Mouse (Mus musculus) lung, postnatal 0 days (tissue): ENCODE results near the gene Slc25a21. TPM values are rescaled to one million over a fixed set of nuclear protein-coding genes. Genes with fewer than 3 reads are reported as not detected.

ENCODE experiments used
- ATAC-seq: fragments of 200-750 bp; cut with Nextera tagmentation; 2 replicates; pipeline ENCODE4 v1.8.0; 2017; ENCODE audit warnings: moderate library complexity
- DNase-seq: peaks from one replicate; pipeline ENCODE4 v3.0.0-alpha.2; 2016; ENCODE audit warnings: low spot score
- H3K27ac ChIP-seq: fragments of 300-500 bp; sonication (generic); 2 replicates; pipeline ENCODE4 v1.5.1; 2014; ENCODE audit warnings: antibody characterized with exemption, mild to moderate bottlenecking, low read length, mixed read lengths
- H3K27me3 ChIP-seq: fragments of 300-500 bp; sonication (generic); replicated peaks from 2 replicates; pipeline ENCODE4 v1.6.1; 2014; ENCODE audit warnings: low read length, mixed read lengths; ENCODE audit not compliant: insufficient read depth
- H3K36me3 ChIP-seq: fragments of 300-500 bp; sonication (generic); 2 replicates; pipeline ENCODE4 v1.6.1; 2014; ENCODE audit warnings: low read length, mixed read lengths; ENCODE audit not compliant: insufficient read depth
- H3K4me1 ChIP-seq: fragments of 300-500 bp; sonication (generic); 2 replicates; pipeline ENCODE4 v1.6.1; 2014; ENCODE audit warnings: antibody characterized with exemption, low read depth, low read length, mixed read lengths; ENCODE audit not compliant: insufficient read depth
- H3K4me2 ChIP-seq: fragments of 300-500 bp; sonication (generic); replicated peaks from 2 replicates; pipeline ENCODE4 v1.6.1; 2014; ENCODE audit warnings: low read depth, mild to moderate bottlenecking, low read length, moderate library complexity, mixed read lengths
- H3K4me3 ChIP-seq: fragments of 300-500 bp; sonication (generic); 2 replicates; pipeline ENCODE4 v1.5.1; 2014; ENCODE audit warnings: low read depth, low read length
- H3K9ac ChIP-seq: fragments of 300-500 bp; sonication (generic); replicated peaks from 2 replicates; pipeline ENCODE4 v1.6.1; 2014; ENCODE audit warnings: low read depth, mild to moderate bottlenecking
- H3K9me3 ChIP-seq: fragments of 300-500 bp; sonication (generic); 2 replicates; pipeline ENCODE4 v1.6.1; 2016; ENCODE audit warnings: low read length, mixed read lengths
- CTCF ChIP-seq: IDR thresholded peaks from 2 replicates; pipeline ENCODE4 v1.5.1; 2016; ENCODE audit warnings: antibody characterized with exemption, mild to moderate bottlenecking
- EP300 ChIP-seq: IDR thresholded peaks from 2 replicates; pipeline ENCODE4 v1.6.1; 2016; ENCODE audit warnings: antibody characterized with exemption, mild to moderate bottlenecking, control low read depth
- WGBS: fragments of 180-500 bp; shearing (Covaris S2); extraction: QIAGEN DNeasy Blood & Tissue Kit; methylation state at CpG from one replicate; pipeline ENCODE4 v1.1.7; 2014; 5-methylcytosine and 5-hydroxymethylcytosine counted together
- polyA plus RNA-seq: library from polyadenylated mRNA; unstranded; fragments of >200 nt; fragmentation: Nextera tagmentation; extraction: Ambion mirVana; gene quantifications from 2 replicates; pipeline ENCODE4 v1.2.1, GENCODE M21; 2015

Gene Slc25a21
- polyA plus RNA-seq, 1 experiment from 2014 or later = 0.06 TPM

GRCm38 (mm10) chr12:56699915-56700900, 497.1 kb downstream of the Slc25a21 start:
- DNase-seq (no peak), ATAC-seq (no peak)
- H3K27ac ChIP-seq = no peak overlapping the region
- H3K27me3 ChIP-seq = peaks cover 68% of the 10 kb centered on the region
- H3K36me3 ChIP-seq = no peaks in the 10 kb centered on the region
- H3K4me1 ChIP-seq = peaks cover 8% of the 10 kb centered on the region; the same call in 1 of the 2 replicates
- WGBS = 23% methylated on average over 41 of the region's 44 CpGs
- no peak overlapping the region for H3K9ac ChIP-seq
- TF ChIP-seq EP300 (no peak), CTCF (no peak)
- H3K4me3 ChIP-seq = no peak overlapping the region
- H3K9me3 ChIP-seq = no peaks in the 10 kb centered on the region
- H3K4me2 ChIP-seq = no peak overlapping the region

DNA sequence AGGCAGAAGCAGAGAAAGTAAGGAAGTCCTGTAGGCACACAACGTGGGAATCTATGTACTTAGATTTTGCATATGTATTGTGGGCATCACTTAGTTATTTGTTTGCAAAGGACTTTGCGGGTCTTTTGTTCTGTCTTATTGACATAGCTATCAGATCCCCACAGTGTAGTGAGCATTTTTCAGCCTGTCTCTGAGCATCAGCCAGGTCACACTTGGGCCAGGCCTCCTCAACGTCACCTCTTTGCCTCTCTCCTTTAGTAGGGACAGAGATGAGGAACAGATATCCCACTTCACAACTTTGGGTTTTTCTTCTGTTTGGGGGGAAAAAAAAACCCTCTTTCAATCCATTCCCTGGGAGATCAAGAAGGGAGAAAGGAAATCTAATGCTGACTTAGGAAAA, 497.9 kb downstream of the Slc25a21 start:
- ATAC-seq (no peak), DNase-seq (no peak)
- H3K9ac ChIP-seq = no peak overlapping the region
- TF ChIP-seq CTCF (no peak), EP300 (no peak)
- H3K27me3 ChIP-seq = peaks cover 76% of the 10 kb centered on the region
- H3K36me3 ChIP-seq = no peaks in the 10 kb centered on the region
- H3K4me3 ChIP-seq = no peak overlapping the region
- WGBS = 31% methylated on average over 3 of the region's 3 CpGs
- H3K4me1 ChIP-seq = peaks cover 8% of the 10 kb centered on the region; the same call in 1 of the 2 replicates
- no peak overlapping the region for H3K27ac ChIP-seq
- H3K9me3 ChIP-seq = no peaks in the 10 kb centered on the region
- no peak overlapping the region for H3K4me2 ChIP-seq

- ATAC-seq (no peak), DNase-seq (no peak)
- Histone ChIP-seq H3K27ac (no peak overlapping the region), H3K4me1 (peaks cover 8% of the 10 kb centered on the region; the same call in 1 of the 2 replicates), H3K4me2 (no peak overlapping the region), H3K4me3 (no peak overlapping the region), H3K9ac (no peak overlapping the region), H3K27me3 (peaks cover 86% of the 10 kb centered on the region), H3K36me3 (no peaks in the 10 kb centered on the region), H3K9me3 (no peaks in the 10 kb centered on the region)
- TF ChIP-seq EP300 (no peak), CTCF (no peak)
- WGBS = 8% methylated on average over 8 of the region's 8 CpGs
These were observed 498.9 kb downstream of the Slc25a21 start for GRCm38 (mm10) chr12:56698191-56698980.

- WGBS = 2% methylated on average over 12 of the region's 12 CpGs
- Histone ChIP-seq H3K4me2 (0 out of 2 replicates have a peak overlapping the region, but pooled peaks have one; percentile 14), H3K9me3 (no peaks in the 10 kb centered on the region), H3K36me3 (no peaks in the 10 kb centered on the region), H3K27ac (no peak overlapping the region), H3K4me3 (peak overlapping the region; percentile 30; the same call in 1 of the 2 replicates), H3K4me1 (peaks cover 9% of the 10 kb centered on the region; the same call in 1 of the 2 replicates), H3K27me3 (peaks cover 91% of the 10 kb centered on the region), H3K9ac (no peak overlapping the region)
- ATAC-seq (no peak), DNase-seq (no peak)
- TF ChIP-seq CTCF (no peak), EP300 (no peak)
These were observed 499.5 kb downstream of the Slc25a21 start for GRCm38 (mm10) chr12:56697785-56698184.

DNA sequence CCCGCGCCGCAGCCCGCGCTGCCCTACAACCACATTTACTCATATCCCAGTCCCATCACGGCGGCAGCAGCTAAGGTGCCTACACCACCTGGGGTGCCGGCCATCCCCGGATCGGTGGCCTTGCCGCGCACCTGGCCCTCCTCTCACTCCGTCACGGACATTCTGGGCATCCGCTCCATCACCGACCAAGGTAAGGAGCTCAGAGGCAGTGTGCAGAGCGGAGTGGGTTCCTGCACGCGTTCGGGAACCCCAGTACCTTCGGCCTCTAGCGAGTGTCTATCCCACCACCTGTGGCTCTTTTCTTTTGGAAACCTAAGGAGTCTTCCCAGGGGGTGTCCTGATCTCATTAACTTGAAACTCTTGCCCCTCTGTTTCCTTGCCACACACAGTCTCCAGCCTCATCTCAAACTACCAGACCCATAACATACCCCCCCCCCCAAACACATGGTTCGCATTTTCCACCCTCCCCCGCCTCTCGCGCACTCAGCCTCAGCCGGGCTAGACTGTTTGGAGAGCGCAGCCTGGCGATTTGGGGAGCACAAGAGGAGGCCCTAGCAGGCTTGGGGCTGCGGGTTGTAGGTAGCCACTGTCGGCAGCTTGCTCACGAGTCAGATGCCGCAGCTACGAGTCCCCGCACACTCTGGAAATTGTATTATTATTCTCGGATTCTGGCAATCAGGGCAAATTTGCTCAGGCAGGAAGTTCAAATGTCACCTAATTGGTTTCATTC, 500.1 kb downstream of the Slc25a21 start:
- DNase-seq = no peak
- Histone ChIP-seq H3K36me3 (no peaks in the 10 kb centered on the region), H3K27me3 (peaks cover 91% of the 10 kb centered on the region), H3K9ac (no peak overlapping the region), H3K27ac (no peak overlapping the region), H3K4me2 (peak overlapping the region; percentile 58), H3K4me1 (peaks cover 14% of the 10 kb centered on the region; the same call in 1 of the 2 replicates), H3K9me3 (no peaks in the 10 kb centered on the region), H3K4me3 (peak overlapping the region; percentile 30; the same call in 1 of the 2 replicates)
- WGBS = 3% methylated on average over 36 of the region's 36 CpGs
- ATAC-seq = no peak
- TF ChIP-seq CTCF (no peak), EP300 (no peak)
